Mouse (Mus musculus) midbrain, embryonic 14.5 days (tissue): ENCODE data around the gene Adgrb3. TPM values are rescaled to one million over a fixed set of nuclear protein-coding genes. Genes with fewer than 3 reads are reported as not detected.
"Not testable (repeated sequence)": the region's sequence is repeated elsewhere in the genome, so short reads cannot be mapped to it uniquely, and the experiment has no call there.

ENCODE experiments used
- ATAC-seq: fragments of 200-750 bp; cut with Nextera tagmentation; 2 replicates; pipeline ENCODE4 v1.8.0; 2017; ENCODE audit warnings: moderate number of reproducible peaks, moderate library complexity; ENCODE audit not compliant: low FRiP score, low TSS enrichment
- DNase-seq: peaks from one replicate; pipeline ENCODE4 v3.0.0-alpha.2; 2015
- H3K27ac ChIP-seq: fragments of 300-500 bp; sonication (generic); replicated peaks from 2 replicates; pipeline ENCODE4 v1.5.1; 2014; ENCODE audit warnings: mild to moderate bottlenecking, low read depth, low read length, moderate library complexity
- H3K27me3 ChIP-seq: fragments of 300-500 bp; sonication (generic); 2 replicates; pipeline ENCODE4 v1.6.1; 2014; ENCODE audit warnings: low read length, control low read depth, mixed read lengths; ENCODE audit not compliant: control insufficient read depth, insufficient read depth
- H3K36me3 ChIP-seq: fragments of 300-500 bp; sonication (generic); 2 replicates; pipeline ENCODE4 v1.6.1; 2014; ENCODE audit warnings: low read length, control low read depth; ENCODE audit not compliant: control insufficient read depth, insufficient read depth
- H3K4me1 ChIP-seq: fragments of 300-500 bp; sonication (generic); 2 replicates; pipeline ENCODE4 v1.6.1; 2014; ENCODE audit warnings: mild to moderate bottlenecking, antibody characterized with exemption, low read length, control low read depth; ENCODE audit not compliant: control insufficient read depth, insufficient read depth
- H3K4me2 ChIP-seq: fragments of 300-500 bp; sonication (generic); 2 replicates; pipeline ENCODE4 v1.6.1; 2014; ENCODE audit warnings: mild to moderate bottlenecking, low read length, moderate library complexity
- H3K4me3 ChIP-seq: fragments of 300-500 bp; sonication (generic); replicated peaks from 2 replicates; pipeline ENCODE4 v1.5.1; 2014; ENCODE audit warnings: low read depth, low read length
- H3K9ac ChIP-seq: fragments of 300-500 bp; sonication (generic); replicated peaks from 2 replicates; pipeline ENCODE4 v1.6.1; 2014; ENCODE audit warnings: mild to moderate bottlenecking, low read length, moderate library complexity
- H3K9me3 ChIP-seq: fragments of 300-500 bp; sonication (generic); 2 replicates; pipeline ENCODE4 v1.6.1; 2016; ENCODE audit warnings: low read length, control low read depth, mixed read lengths; ENCODE audit not compliant: control insufficient read depth
- WGBS: fragments of 180-500 bp; shearing (Covaris S2); extraction: QIAGEN DNeasy Blood & Tissue Kit; methylation state at CpG from one replicate; pipeline ENCODE4 v1.1.7; 2014; 5-methylcytosine and 5-hydroxymethylcytosine counted together
- polyA plus RNA-seq: library from polyadenylated mRNA; unstranded; fragments of >200 nt; fragmentation: Nextera tagmentation; extraction: Ambion mirVana; gene quantifications from 2 replicates; pipeline ENCODE4 v1.2.1, GENCODE M21; 2014

Adgrb3 gene
- polyA plus RNA-seq, 1 experiment from 2014 or later = 67.6 TPM

DNA sequence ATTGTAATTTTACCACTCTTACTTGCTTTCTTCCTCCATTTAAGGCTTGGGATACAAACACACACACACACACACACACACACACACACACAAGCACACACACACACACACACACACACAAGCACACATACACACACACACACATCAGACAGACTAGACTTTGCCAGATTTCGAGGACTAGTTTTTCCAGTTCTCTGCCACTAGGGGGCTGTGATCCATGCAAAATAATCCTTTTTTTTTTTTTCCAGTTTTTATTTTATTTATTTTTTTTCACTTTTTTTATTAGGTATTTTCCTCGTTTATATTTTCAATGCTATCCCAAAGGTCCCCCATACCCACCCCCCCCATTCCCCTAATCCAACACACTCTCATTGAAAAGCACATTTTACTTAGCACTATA lies 357.9 kb downstream of the Adgrb3 start:
- peak; percentile 14 for DNase-seq
- not testable (repeated sequence) for ATAC-seq, H3K4me1 ChIP-seq, H3K27me3 ChIP-seq, H3K27ac ChIP-seq, H3K4me2 ChIP-seq, H3K9ac ChIP-seq, H3K36me3 ChIP-seq, H3K9me3 ChIP-seq, H3K4me3 ChIP-seq
- WGBS = 69% methylated on average over 2 of the region's 2 CpGs

GRCm38 (mm10) chr1:25462612-25463011 lies 366.9 kb downstream of the Adgrb3 start:
- no peaks in the 10 kb centered on the region for H3K9me3 ChIP-seq
- DNase-seq (peak; percentile 13), ATAC-seq (no peak)
- H3K4me3 ChIP-seq = no peak overlapping the region
- H3K9ac ChIP-seq = no peak overlapping the region
- 48% methylated on average over 1 of the region's 1 CpGs for WGBS
- H3K27ac ChIP-seq = no peak overlapping the region
- peaks cover 3% of the 10 kb centered on the region; the same call in 1 of the 2 replicates for H3K36me3 ChIP-seq
- H3K4me1 ChIP-seq = no peaks in the 10 kb centered on the region
- no peak overlapping the region for H3K4me2 ChIP-seq
- H3K27me3 ChIP-seq = no peaks in the 10 kb centered on the region

- peak; percentile 37 for DNase-seq
- WGBS = 66% methylated on average over 2 of the region's 2 CpGs
These were observed 394.0 kb downstream of the Adgrb3 start for GRCm38 (mm10) chr1:25435506-25435905.

DNA sequence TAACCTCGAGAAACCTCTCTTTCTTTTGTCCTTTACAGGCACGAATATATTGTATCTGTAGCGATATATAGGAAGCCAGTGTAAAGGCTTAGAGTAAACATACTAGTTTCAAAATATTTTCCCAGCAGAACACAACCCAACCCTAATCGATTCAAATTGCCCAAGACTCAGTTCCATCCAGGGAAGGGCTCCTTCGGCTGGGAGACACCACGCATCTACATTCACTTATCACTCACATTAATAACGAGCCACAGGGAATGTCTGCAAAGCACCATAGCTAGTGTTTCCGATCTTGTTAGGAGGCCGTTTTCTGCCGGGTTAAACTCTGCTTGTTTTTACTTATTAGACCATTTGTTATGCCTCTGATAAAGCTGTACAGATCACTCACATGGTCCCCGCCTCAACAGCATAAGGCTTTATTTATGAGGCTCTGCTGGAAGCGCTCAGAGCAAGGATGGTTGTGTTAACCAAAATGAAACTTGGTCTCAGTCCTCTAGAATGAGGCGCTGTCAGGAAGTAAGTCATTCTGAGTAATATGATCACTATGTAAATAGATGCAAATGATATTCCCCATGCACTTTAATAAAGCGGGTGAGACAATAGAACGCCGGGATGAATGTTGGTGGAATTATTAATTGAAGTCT lies 399.2 kb downstream of the Adgrb3 start:
- no peak overlapping the region for H3K9ac ChIP-seq
- no peaks in the 10 kb centered on the region for H3K4me1 ChIP-seq
- no peaks in the 10 kb centered on the region for H3K36me3 ChIP-seq
- no peaks in the 10 kb centered on the region for H3K27me3 ChIP-seq
- DNase-seq (peak; percentile 50), ATAC-seq (peak; percentile 43; the same call in 1 of the 2 replicates)
- peak overlapping the region; percentile 23 for H3K4me2 ChIP-seq
- H3K4me3 ChIP-seq = no peak overlapping the region
- H3K27ac ChIP-seq = 0 out of 2 replicates have a peak overlapping the region, but pooled peaks have one; percentile 39
- no peaks in the 10 kb centered on the region for H3K9me3 ChIP-seq
- WGBS = 52% methylated on average over 16 of the region's 16 CpGs

More at GRCm38 (mm10) chr1:25435506-25435905, 394.0 kb downstream of the Adgrb3 start:
- Histone ChIP-seq H3K36me3 (no peaks in the 10 kb centered on the region), H3K4me3 (no peak overlapping the region), H3K9me3 (no peaks in the 10 kb centered on the region), H3K27ac (no peak overlapping the region), H3K4me2 (no peak overlapping the region), H3K4me1 (no peaks in the 10 kb centered on the region), H3K9ac (no peak overlapping the region), H3K27me3 (no peaks in the 10 kb centered on the region)
- no peak for ATAC-seq

DNA sequence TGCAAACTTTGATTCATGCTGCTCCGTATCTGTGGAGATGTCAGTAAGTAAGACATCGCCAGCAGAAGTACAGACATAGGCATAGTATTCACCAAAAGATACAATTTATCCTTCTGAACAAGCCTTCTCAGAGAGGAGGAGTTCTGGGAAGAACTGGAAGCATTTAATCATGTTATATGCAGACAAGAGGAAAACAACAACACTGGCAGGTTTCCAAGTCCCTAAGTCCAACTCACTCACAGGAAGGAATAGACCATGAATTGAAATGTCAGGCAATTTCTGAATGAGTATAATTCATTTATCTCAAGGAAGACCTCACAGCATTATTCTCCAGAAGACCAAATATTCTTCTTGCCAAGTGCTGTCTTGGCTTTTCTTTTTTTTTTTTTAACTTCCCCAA lies 408.8 kb downstream of the Adgrb3 start:
- ATAC-seq = no peak
- Histone ChIP-seq H3K4me3 (no peak overlapping the region), H3K27ac (no peak overlapping the region), H3K27me3 (no peaks in the 10 kb centered on the region), H3K9ac (no peak overlapping the region), H3K9me3 (no peaks in the 10 kb centered on the region), H3K4me2 (no peak overlapping the region), H3K36me3 (no peaks in the 10 kb centered on the region), H3K4me1 (no peaks in the 10 kb centered on the region; the same call in 1 of the 2 replicates)
- peak; percentile 38 for DNase-seq
- WGBS = 85% methylated on average over 2 of the region's 2 CpGs

- Histone ChIP-seq H3K4me2 (no peak overlapping the region), H3K4me3 (no peak overlapping the region)
These were observed 410.1 kb downstream of the Adgrb3 start for GRCm38 (mm10) chr1:25419378-25419777.

GRCm38 (mm10) chr1:25415084-25415483 lies 414.4 kb downstream of the Adgrb3 start:
- Histone ChIP-seq H3K4me3 (no peak overlapping the region), H3K4me1 (no peaks in the 10 kb centered on the region), H3K36me3 (no peaks in the 10 kb centered on the region), H3K27ac (no peak overlapping the region), H3K27me3 (no peaks in the 10 kb centered on the region), H3K9ac (no peak overlapping the region), H3K4me2 (no peak overlapping the region), H3K9me3 (no peaks in the 10 kb centered on the region)
- ATAC-seq (no peak), DNase-seq (no peak)
- WGBS = 69% methylated on average over 2 of the region's 2 CpGs

More at GRCm38 (mm10) chr1:25419378-25419777, 410.1 kb downstream of the Adgrb3 start:
- no peaks in the 10 kb centered on the region for H3K27me3 ChIP-seq
- H3K9ac ChIP-seq = no peak overlapping the region
- H3K9me3 ChIP-seq = no peaks in the 10 kb centered on the region
- DNase-seq (peak; percentile 40), ATAC-seq (peak; percentile 27; the same call in 1 of the 2 replicates)
- no peaks in the 10 kb centered on the region; the same call in 1 of the 2 replicates for H3K4me1 ChIP-seq
- no peaks in the 10 kb centered on the region for H3K36me3 ChIP-seq
- H3K27ac ChIP-seq = no peak overlapping the region

DNA sequence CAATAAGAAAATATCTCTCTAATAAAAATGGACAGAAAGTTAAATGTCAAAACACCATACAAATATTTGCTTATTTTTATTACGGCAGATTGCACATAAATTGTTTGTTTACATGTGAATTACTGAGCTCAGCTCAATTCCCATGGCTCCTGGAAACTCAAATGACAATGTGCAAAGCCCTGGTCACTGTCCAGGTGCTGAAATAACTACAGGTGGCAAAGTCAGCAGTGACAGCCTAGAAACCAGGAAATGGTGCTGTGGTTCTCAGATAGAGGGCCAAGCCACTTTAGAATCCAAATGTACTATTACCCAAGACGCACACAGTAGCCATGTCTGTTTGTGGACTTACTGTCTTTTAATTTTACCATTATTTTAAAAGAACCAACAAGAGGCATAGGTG lies 465.3 kb downstream of the Adgrb3 start:
- H3K4me1 ChIP-seq = no peaks in the 10 kb centered on the region
- DNase-seq (no peak), ATAC-seq (no peak)
- no peaks in the 10 kb centered on the region for H3K9me3 ChIP-seq
- no peak overlapping the region for H3K4me2 ChIP-seq
- H3K4me3 ChIP-seq = no peak overlapping the region
- no peaks in the 10 kb centered on the region for H3K27me3 ChIP-seq
- no peak overlapping the region for H3K9ac ChIP-seq
- no peaks in the 10 kb centered on the region for H3K36me3 ChIP-seq
- 94% methylated on average over 2 of the region's 2 CpGs for WGBS
- H3K27ac ChIP-seq = no peak overlapping the region

DNA sequence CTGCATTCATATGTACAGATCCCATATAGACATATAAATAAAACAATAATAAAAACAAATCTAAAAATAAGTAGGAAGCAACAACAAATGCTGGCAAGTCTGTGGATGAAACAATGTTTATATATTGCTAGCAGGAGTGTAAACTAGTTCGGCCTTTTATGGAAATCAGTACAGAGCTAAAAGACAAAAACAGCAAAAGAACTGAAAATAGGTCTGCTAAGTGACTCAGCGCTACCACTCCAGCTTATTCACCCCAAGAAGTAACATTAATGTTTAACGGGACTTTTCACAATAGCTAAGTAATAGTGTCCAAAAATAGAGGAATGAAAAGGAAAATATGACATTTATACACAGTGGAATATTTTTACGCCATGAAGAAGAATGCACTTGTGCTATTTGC lies 471.0 kb downstream of the Adgrb3 start:
- Histone ChIP-seq H3K4me3 (no peak overlapping the region), H3K4me2 (no peak overlapping the region), H3K27me3 (no peaks in the 10 kb centered on the region), H3K27ac (no peak overlapping the region), H3K9me3 (no peaks in the 10 kb centered on the region), H3K36me3 (no peaks in the 10 kb centered on the region), H3K9ac (no peak overlapping the region), H3K4me1 (no peaks in the 10 kb centered on the region)
- DNase-seq = no peak
- 93% methylated on average over 4 of the region's 4 CpGs for WGBS
- ATAC-seq = no peak
